Comparison of ENCODE assay signal across 8 mouse cellular contexts in the genomic region with DNA sequence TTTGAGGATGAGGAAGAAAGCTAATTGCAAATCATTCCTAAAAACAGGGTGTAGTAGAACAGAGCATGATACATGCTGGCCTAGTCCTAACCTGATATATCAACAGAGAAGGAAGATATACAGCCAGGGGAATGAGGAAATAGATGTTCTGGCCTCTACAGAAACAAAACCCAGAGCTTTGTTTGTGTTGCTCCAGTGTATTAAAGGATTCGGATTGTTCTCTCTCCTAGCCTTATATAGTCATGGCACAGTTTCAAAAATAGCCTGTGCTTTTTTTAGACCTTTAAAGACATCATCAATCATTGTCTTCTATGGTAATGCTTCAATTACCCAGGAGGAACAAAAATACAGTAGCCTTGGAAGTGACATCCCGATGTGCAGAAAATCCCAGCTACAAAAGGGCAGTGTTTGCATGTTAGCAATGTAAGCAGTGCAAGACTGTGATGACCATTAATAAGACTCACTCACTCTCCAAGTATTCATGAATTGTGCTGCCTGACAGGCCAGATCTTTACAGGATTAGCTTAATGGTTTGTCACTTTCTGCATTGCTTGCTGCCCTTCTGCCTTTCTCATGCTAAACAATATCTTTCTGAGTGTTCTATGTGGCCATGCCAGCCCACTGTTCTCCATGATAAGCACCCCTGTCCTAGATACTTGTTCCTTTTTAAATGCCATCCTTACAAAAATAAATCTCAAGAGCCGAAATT.
DNase-seq lines count a peak whose midpoint lies in the region; ATAC-seq and TF ChIP-seq lines count a peak whose summit lies in the region.
"Had no signal": no experiment of that assay in that cellular context is flagged by ENCODE, and none has a peak within 500 bp of the region (broad histone marks: within the 10 kb centered on the region; RNA-seq: fewer than 3 reads in every experiment).

No protein-coding gene starts in this region.

- peak; percentile 3 to 5 for DNase-seq in heart, postnatal 10 days
- DNase-seq in heart, postnatal 4 days = no peak
- peak; percentile 49 for DNase-seq in Patski (ENCODE audit: low read depth, low spot score)
- DNase-seq in embryonic facial prominence, embryonic 10.5 days (ENCODE audit: low spot score) = no peak
- DNase-seq in mesoderm, embryonic 11.5 days (ENCODE audit: low read depth, low spot score) = peak; percentile 51
- DNase-seq in adrenal gland, postnatal 25 days = no peak
- DNase-seq in cerebellum, adult 9-11 months = no peak
- DNase-seq: thymus, postnatal 4 days had no signal

- 0 out of 2 replicates have a peak overlapping the region, but pooled peaks have one; percentile 24 for H3K27ac ChIP-seq in embryonic facial prominence, embryonic 10.5 days (replicated peaks)

- 44% methylated on average over 3 of the region's 3 CpGs for WGBS in embryonic facial prominence, embryonic 10.5 days

- no peaks in the 10 kb centered on the region for H3K4me1 ChIP-seq in embryonic facial prominence, embryonic 10.5 days

- no peaks in the 10 kb centered on the region for H3K9me3 ChIP-seq in embryonic facial prominence, embryonic 10.5 days

- intact Hi-C loops in heart, postnatal 10 days (cut with DNase I) = no loop called here

- H3K4me3 ChIP-seq in embryonic facial prominence, embryonic 10.5 days = no peak overlapping the region

- no peak for TF ChIP-seq CTCF in Patski (IDR thresholded peaks at IDR 0.05)

- POLR2A ChIA-PET in Patski (lab: Charles Lee) = no interaction called here

- CTCF ChIA-PET in Patski (lab: Charles Lee) = no interaction called here

- H3K27me3 ChIP-seq in Patski = no peaks in the 10 kb centered on the region
- H3K27me3 ChIP-seq in embryonic facial prominence, embryonic 10.5 days (replicated peaks; ENCODE audit: low read depth, poor library complexity, severe bottlenecking) = no peaks in the 10 kb centered on the region

- H3K36me3 ChIP-seq in embryonic facial prominence, embryonic 10.5 days (replicated peaks) = no peaks in the 10 kb centered on the region

- in situ Hi-C loops in Patski (cut with MboI; ENCODE audit: low pct_unique_long_range_greater_than_20kb) = no loop called here

- ATAC-seq in Patski = peak; percentile 90

Comparison
In these comparisons a context has a peak if more than half of its experiments do, and no peak if none do; other contexts are left out.
1. DNase-seq: peak in heart, postnatal 10 days (2 of 2), Patski (single experiment) and mesoderm, embryonic 11.5 days (single experiment); none in heart, postnatal 4 days (single experiment), embryonic facial prominence, embryonic 10.5 days (single experiment), adrenal gland, postnatal 25 days (single experiment) and cerebellum, adult 9-11 months (single experiment).